Mouse (Mus musculus): ENCODE data around the gene Trub2. TPM values are rescaled to one million over a fixed set of nuclear protein-coding genes. Genes with fewer than 3 reads are reported as not detected.
"Not testable (repeated sequence)": the region's sequence is repeated elsewhere in the genome, so short reads cannot be mapped to it uniquely, and the experiment has no call there.

The Trub2 gene
- total RNA-seq, 2 experiments from 2014 or later: 14.7 to 17.4 TPM

DNA sequence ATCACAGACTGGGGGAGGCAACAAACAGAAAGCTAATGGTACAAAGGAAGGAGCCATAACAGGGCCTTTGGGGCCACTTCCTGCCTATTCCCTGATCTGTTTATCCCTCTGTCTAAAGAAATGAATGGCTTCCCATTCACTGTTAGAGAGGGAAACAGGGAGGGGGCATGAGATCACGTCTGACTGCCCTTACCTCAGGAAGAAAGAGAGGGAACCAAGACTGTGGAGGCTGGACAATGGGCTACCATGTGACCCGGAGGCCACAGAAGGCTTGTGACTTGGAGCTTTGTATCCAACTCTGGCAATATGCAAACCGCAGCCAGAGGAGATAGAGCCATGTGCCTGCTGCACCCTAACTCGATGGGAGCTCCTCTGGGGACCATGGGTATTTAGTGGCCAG lies 4.0 kb downstream of the Trub2 start:
- no peak for ATAC-seq (replicated peaks; ENCODE audit: low FRiP score, poor library complexity, severe bottlenecking)

DNA sequence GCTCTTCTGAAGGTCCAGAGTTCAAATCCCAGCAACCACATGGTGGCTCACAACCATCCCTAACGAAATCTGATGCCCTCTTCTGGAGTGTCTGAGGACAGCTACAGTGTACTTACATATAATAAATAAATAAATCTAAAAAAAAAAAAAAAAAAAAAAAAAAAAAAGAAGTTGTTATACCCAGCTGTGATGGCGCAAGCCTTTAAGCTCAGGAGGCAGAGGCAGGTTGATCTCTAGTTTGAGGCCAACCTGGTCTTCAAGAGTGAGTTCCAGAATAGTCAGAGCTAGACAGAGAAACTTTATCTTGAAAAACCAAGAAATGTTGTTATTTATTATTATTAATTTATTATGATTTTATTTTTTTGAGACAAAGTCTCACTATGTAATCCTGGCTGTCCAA lies 7.0 kb downstream of the Trub2 start:
- not testable (repeated sequence) for ATAC-seq (replicated peaks; ENCODE audit: low FRiP score, poor library complexity, severe bottlenecking)

DNA sequence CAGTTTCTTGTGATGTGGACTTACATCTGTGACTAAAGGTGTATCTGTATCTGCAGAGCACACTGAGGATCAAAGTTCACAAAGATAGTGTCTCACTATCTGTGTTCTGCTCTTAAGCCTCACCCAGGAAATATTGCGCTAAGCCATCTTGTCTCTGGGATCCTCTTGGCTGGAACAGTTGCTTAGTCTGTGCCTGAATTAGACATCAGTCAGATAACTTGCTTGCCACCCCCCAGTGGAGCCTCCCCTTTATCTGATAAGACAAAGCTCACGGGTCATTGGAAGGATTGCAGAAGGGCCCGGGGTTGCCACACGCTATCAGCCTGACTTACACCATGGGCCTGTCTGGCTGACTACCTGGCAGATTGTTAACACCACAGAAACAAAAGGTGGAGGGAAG lies 15.0 kb downstream of the Trub2 start:
- ATAC-seq (replicated peaks; ENCODE audit: low FRiP score, poor library complexity, severe bottlenecking): no peak

DNA sequence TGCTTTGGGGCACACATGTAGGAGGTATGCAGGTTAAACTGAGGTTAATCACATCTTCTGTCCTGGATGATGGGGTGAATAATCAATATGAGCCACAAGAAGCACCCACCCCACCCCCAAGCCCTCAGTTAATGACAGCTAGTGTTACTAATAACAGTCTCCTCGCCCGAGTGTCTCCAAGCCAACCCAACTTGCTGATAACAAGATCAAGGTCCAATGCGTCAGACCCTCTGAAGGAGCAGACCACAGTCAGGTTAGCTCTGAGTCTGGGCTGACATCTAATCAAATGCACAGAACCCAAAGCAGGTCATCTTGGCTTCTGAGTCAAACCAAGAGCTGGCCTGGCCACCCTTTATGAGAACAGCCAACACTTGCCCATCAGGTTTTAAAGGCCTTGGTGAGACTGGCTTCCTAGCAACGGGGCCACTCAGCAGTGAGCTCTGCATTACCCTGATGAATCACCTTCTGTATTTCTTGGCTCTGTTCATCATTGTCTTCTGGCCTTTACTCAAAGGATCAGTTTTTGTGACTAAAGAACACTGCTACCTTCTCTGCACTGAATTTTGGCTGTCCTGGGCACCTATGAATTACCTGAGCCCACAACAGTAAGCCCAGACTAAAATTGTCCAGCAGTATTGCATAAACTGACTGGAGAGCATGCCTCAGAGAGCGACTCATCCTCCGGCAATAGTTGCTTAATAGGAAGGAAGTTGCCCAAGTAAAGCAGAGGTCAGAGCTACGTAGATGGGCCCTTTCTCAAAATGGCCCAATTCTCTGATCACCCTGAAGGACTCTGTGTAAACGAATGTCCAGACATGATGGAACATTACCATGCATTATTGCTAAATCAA lies 16.5 kb downstream of the Trub2 start:
- no peak for ATAC-seq (replicated peaks; ENCODE audit: low FRiP score, poor library complexity, severe bottlenecking)

DNA sequence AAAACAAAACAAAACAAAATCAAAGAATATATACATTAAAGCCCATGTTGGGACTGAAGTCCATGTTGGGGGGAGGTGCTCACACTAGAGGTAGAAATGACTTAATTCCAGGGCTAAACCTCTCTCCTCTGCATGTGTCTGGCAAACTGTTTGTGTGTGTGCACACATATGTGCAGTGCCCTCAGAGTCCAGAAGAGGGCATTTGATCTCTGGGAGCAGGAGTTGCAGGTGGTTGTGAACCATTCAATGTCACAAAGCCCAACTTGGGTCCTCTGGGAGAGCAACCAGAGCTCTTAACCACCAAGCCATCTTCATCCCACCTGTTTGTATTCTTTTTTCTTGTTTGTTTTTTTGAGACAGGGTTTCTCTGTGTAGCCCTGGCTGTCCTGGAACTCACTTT lies 18.1 kb downstream of the Trub2 start:
- no peak for ATAC-seq (replicated peaks; ENCODE audit: low FRiP score, poor library complexity, severe bottlenecking)

DNA sequence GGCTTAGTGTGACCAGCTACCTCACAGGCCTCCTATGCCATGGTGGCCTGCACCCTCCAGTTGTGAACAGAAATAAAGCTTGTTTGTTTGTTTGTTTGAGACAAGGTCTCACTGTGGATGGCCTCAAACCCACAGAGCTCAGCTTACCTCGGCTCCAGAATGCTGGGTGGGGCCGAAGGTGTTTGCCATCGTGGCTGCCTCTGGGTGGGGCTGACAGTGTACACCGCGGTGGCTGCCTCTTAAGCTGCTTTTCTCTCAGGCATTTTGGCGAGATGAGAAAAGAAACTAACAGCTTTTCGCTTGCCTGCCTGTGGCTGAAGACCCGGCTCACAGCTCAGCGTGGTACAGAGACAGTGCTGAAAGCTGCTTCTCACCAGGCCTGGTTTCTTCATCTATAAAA lies 19.4 kb downstream of the Trub2 start:
- no peak for ATAC-seq (replicated peaks; ENCODE audit: low FRiP score, poor library complexity, severe bottlenecking)

DNA sequence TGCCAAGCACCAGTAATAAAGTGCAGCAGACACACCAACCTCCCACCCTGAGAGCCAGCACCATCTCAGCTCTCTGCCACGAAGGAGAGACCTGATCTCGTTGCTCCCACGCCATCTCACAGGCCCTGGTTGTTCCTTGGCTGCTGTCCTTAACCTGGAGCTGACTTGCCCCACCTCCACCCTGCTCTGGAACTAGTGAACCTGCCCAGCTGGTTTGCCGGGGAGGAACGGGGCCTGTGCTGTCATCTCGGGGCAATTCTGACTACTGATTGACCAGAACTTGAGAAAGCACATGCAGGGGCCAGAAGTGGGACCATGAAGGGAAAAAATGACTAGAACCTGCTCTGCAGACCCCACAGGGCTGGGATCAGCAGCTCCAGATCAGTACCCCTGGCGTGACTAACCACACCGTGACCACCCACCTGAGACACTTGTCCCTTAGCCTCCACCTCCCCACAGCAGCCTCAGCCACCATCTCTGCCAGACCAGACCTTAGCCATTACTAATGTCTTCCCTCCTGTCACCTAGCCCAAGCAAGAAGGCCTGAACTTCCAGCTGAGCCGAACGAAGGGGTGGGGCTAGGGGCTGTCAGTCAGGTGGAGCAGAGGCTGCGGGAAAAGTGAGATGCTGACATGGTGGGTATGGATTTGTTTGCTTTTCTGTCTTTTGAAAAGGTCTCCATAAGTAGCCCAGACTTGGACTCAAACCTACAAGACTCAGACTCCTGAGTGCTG lies 20.2 kb downstream of the Trub2 start:
- no peak for ATAC-seq (replicated peaks; ENCODE audit: low FRiP score, poor library complexity, severe bottlenecking)

DNA sequence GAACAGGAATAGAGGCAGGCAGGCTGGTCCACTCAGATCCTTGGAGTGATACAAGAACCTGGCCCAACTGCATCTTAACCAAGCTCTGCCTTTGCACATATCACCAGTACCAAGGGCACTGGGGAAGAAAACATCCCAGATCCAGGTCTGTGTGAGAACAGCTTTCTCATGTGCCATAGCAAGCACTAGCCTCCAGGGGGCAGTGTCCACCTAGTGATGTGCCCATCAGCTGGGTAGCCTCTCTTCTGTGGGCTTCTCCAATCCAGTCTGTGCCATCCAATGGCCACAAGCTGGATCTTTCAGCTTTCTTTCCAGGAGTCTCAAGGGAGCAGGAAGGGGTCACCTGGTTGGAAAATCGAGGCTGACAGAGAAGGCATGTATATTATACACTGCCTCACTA lies 23.5 kb downstream of the Trub2 start:
- peak; percentile 81 for ATAC-seq (replicated peaks; ENCODE audit: low FRiP score, poor library complexity, severe bottlenecking)

DNA sequence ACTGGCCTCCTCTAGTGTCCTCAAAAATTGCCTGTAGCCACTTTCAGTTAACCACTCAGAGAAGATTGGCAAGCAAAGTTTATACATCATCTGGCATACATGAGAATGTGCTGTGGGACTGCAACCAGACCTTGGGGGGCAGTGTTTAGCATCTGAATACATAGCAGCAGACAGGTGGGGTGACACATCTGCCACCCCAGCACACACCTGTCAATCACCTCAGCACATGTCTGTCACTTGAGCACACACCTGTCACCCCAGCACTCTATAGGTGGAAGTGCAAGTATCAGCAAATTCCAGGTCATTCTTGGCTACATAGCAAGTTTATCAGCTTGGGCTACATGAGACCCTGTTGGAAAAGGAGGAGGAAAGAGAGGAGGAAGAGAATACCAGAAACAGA lies 32.6 kb downstream of the Trub2 start:
- ATAC-seq (replicated peaks; ENCODE audit: low FRiP score, poor library complexity, severe bottlenecking): no peak

DNA sequence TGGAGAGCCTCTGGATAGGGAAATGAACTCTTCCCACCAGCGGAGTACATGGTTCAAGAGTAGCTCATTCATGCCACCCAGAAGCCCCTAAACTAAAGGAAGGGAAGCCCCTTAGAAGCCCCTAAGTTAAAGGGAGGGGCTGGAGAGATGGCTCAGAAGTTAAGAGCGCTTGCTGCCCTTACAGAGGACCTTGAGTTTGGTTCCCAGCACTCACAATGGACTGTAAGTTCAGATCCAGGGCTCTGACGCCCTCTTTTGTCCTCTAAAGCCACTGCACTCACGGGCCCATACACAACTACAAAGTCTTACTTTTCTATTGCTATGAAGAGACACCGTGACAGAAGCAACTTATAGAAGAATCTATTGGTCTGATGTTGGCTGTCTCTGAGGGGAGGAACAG lies 35.9 kb downstream of the Trub2 start:
- ATAC-seq (replicated peaks; ENCODE audit: low FRiP score, poor library complexity, severe bottlenecking): no peak

DNA sequence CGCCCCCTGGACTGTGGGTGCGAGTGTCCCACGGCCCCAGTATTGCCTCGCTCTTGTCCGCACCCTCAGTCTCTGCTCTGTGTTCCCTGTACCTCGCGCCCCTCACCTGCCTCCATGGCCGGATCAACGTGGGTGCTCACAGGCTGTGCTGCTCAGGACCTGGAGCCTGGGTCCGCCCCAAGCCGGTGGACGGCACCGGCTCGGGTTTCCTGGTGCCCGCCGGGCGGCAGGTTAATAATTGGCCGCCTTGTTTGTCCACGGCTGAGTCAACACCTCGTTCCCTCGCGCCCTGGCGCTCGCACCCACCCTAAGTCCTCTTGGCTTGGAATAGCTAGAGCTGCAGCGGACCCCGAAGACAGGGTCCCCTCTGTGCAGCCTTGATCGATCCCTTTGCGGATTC lies 36.8 kb downstream of the Trub2 start, which contains the start of gene Gm13420:
Gm13420 (minus strand) TSS at position 189 of the 400 bp plus-strand sequence.
- peak; percentile 36; the same call in 1 of the 2 replicates for ATAC-seq (replicated peaks; ENCODE audit: low FRiP score, poor library complexity, severe bottlenecking)

DNA sequence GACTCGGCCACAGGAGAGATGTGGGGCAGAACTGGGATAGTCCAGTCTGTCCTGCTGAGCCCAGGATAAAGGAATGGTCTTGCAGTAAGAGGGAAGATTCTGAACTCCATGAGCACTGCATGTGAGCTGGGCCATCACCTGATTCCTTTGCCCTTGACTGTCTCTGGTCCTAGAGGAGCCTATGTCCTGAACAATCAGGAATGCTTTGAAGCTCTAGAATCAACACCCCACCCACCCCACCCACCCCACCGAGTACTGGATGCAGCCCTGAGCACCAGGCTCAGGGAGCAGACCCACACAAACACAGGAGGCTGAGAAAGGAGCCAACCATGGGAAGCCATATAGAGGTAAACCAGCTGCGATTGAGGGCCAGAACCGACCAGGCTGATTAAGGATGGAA lies 39.8 kb downstream of the Trub2 start:
- ATAC-seq (replicated peaks; ENCODE audit: low FRiP score, poor library complexity, severe bottlenecking): no peak

DNA sequence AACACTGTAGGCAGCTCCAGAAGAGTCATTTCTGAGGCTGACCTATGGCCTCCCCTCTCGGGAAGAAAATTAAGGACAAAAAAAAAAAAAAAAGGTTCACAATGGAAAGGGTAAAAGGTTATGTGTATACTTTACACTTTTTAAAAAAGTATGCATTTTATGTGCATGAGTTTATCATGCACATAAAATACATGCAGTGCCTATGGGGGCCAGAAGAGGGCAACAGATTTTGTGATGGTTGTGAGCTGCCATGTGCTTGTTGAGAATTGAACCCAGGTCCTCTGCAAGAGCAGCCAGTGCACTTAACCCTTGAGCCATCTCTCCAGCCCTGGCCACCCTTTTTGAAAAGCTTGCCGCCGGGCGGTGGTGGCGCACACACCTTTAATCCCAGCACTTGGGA lies 40.5 kb downstream of the Trub2 start:
- ATAC-seq (replicated peaks; ENCODE audit: low FRiP score, poor library complexity, severe bottlenecking): no peak

DNA sequence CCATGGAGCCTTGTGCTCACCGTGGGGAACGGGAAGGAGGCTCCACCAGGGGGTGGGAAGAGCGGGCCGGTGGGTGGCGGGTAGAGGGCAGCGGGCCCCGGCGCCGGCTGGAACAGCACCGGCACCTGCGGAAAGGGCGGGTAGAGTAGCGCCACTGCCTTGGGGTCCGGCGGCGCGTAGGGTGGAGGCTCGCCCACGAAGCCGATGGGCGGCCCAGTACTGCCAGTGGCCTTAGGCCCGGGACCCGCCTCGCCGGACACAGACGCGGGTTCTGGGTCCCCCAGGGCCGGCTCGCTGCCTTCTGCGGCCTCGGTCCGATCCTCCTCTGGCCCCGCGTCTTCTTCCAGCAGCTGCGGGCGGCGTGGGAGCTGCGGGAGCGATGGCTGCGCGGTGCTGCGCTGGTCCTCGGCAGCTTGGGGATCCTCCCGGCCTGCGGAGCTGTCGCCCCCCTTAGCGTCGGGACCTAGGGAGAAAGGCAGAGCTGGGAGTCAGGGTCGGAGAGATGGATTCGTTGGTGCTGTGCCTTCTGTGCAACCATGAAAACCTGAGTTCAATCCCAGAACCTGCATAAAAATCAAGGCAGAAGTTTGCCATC lies 41.0 kb downstream of the Trub2 start:
- no peak for ATAC-seq (replicated peaks; ENCODE audit: low FRiP score, poor library complexity, severe bottlenecking)

DNA sequence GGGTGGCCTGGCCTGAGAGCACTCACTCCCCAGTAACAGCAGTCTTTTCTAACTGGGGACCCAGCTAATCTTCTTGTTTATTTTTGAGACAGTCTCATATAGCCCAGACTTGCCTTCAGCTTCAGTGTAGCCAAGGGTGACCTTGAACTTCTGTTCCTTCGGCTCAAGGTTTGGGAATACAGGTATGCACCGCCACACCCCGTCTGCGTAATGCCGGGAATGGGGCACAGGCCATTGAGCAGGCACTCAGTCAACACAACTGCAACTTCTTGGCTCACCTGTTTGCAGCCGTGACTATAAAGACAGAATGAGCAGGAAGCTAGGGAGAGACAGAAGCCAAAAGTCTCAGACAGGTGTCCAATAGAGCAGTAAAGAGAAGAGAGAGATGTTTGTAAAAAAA lies 44.0 kb downstream of the Trub2 start:
- ATAC-seq (replicated peaks; ENCODE audit: low FRiP score, poor library complexity, severe bottlenecking): no peak

DNA sequence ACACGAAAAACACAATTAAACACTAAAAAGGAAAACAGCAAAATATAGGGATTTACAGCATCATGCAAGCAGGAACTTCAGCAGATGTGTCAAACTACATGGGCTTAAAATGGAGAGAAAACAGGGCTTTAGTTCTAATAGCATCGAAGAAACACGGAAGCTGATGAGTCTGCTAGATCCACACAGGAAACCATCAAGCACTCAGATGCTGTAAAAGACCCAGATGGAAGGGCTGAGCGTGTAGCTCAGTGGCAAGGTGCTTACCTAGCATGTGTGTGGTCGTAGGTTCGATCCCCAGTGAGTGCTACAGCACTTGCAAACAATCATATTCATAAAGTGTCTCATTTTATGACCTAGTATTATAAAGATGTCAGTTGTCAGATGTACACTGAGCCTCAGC lies 47.1 kb downstream of the Trub2 start:
- no peak for ATAC-seq (replicated peaks; ENCODE audit: low FRiP score, poor library complexity, severe bottlenecking)

DNA sequence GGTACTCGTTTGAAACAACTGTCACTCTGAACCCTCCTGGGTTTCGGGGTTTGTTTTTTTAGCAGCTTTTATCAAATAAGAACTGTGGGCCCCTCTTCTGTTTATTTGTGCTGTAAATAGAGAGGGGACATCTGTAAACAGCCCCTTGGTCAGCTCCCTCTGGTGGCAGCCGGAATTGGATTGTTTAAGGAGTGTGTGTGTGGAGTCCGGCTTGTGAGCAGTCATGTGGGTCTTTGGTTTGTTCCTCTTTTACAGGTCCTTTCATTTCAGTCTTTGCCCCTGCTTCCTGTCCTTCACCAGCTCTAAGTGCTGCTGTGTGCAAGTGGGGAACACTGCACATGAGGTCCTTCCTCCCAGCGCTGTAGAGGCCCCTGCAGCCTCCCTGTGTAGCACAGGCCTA lies 48.9 kb downstream of the Trub2 start:
- ATAC-seq (replicated peaks; ENCODE audit: low FRiP score, poor library complexity, severe bottlenecking): no peak

DNA sequence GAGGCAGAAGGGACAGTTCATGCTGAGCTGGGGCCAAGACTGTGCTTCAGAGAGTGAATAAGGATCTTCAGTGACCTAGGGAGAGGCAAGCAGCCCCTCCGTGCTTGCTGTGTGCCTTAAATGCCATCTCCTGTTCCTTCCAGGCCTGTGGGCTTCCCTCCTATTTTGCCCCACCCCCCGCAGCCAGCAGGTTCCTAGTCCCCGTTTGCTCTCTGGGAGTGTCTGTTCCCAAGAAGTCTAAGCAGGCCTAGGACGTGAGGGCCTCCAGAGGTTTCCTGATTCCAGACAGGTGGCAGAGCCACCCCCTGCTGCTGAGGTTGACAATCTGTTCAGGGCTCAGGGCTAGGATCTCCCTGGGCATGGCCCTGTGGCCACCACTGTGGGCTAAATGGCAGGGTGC lies 49.5 kb downstream of the Trub2 start:
- ATAC-seq (replicated peaks; ENCODE audit: low FRiP score, poor library complexity, severe bottlenecking): no peak

DNA sequence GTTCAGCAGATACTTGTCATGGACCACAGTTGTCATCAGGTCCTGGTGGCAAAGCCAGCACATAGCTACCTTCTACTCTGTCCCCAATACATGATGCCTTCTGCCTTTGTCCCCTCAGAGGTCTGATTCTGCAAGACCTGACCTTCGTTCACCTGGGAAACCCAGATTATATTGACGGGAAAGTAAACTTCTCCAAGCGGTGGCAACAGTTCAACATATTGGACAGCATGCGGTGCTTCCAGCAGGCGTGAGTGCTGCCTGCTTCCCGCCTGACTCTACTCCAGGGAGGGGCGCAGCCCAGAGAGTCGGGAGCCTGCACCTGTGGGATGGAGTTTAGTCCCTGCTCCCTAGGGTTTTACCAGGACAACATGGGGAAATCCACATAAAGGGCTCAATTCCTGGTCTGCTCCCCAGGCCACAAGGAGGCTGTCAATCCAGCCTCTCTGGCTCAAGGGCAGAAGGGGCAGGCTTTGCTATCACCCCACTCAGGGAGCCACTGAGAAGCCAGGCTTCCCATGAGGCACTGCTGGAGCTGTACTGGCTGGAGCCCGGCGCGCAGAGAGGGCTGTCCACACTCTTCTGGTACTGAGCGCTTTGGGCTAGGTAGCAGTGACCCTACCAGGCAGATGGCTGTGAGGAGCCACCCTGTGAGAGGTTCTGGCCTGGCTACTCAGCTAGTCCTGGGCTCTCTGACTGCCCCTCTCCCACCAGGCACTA lies 50.9 kb downstream of the Trub2 start:
- ATAC-seq (replicated peaks; ENCODE audit: low FRiP score, poor library complexity, severe bottlenecking): no peak

DNA sequence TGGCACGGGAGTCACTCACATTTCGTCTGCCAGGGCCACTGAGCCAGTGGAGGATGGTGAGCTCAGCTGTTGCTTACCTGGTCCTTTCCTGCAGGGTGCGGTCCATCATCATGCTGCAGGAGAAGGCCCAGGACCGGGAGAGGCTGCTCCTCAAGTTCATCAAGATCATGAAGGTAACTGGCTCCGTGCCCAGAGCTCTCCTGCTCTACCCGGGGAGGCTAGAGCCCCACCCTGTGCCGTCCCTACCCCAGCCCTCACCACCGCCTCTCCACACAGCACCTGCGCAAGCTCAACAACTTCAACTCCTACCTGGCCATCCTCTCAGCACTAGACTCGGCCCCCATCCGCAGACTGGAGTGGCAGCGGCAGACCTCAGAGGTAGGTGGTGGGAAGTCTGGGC lies 52.6 kb downstream of the Trub2 start:
- no peak for ATAC-seq (replicated peaks; ENCODE audit: low FRiP score, poor library complexity, severe bottlenecking)

Measured in erythroid progenitor cell, adult 5-6 weeks (primary cell).